17 mouse cellular contexts compared by ENCODE assay signal in genomic region chr9:108913621-108914020, GRCm38 (mm10). TPM values are rescaled to one million over a fixed set of nuclear protein-coding genes. Genes with fewer than 3 reads are reported as not detected.
"Had no signal": no experiment of that assay in that cellular context is flagged by ENCODE, and none has a peak within 500 bp of the region (broad histone marks: within the 10 kb centered on the region; RNA-seq: fewer than 3 reads in every experiment).

No protein-coding gene starts in this region.

- H3K27ac ChIP-seq: limb, embryonic 12.5 days; liver, embryonic 14.5 days; neural tube, embryonic 12.5 days had no signal

- H3K4me2 ChIP-seq: limb, embryonic 12.5 days; lung, embryonic 14.5 days; midbrain, embryonic 11.5 days; neural tube, embryonic 12.5 days had no signal

- H3K27me3 ChIP-seq: limb, embryonic 12.5 days; neural tube, embryonic 12.5 days had no signal

- H3K9ac ChIP-seq: limb, embryonic 12.5 days; liver, embryonic 14.5 days; lung, embryonic 14.5 days; neural tube, embryonic 12.5 days had no signal

- DNase-seq: kidney, adult 18-20 months; kidney, postnatal 10 days; kidney, postnatal 4 days; liver; lung, embryonic 14.5 days; lung, postnatal 4 days; retina, postnatal 1 day; right cerebral cortex, postnatal 4 days; spleen, adult 18-20 months; thymus, postnatal 4 days had no signal

- H3K4me3 ChIP-seq: limb, embryonic 12.5 days; myocyte; neural tube, embryonic 12.5 days had no signal

- H3K4me1 ChIP-seq: limb, embryonic 12.5 days had no signal

- H3K36me3 ChIP-seq: limb, embryonic 12.5 days; neural tube, embryonic 12.5 days had no signal

- H3K9me3 ChIP-seq: limb, embryonic 12.5 days; neural tube, embryonic 12.5 days had no signal

RNA-seq across cellular contexts. Expression of gene Tmem89, which starts 0.8 kb away (rescaled TPM):
- polyA plus RNA-seq: kidney, embryonic 14.5 days; limb, embryonic 12.5 days; liver, embryonic 14.5 days; lung, embryonic 14.5 days; midbrain, embryonic 11.5 days; myocyte; neural tube, embryonic 12.5 days; stomach, embryonic 14.5 days had no signal
